Mouse (Mus musculus): ENCODE measurements at regions not wholly inside any gene's neighbourhood (a gene's known extent, or its start where the extent isn't known, plus 50 kb on each side); places are given as distances from the start of the nearest gene placed in this dataset.
A peak's percentile ranks its signal among the peaks of the same experiment; 100 is the strongest.
"Not testable (repeated sequence)": the region's sequence is repeated elsewhere in the genome, so short reads cannot be mapped to it uniquely, and the experiment has no call there.

DNA sequence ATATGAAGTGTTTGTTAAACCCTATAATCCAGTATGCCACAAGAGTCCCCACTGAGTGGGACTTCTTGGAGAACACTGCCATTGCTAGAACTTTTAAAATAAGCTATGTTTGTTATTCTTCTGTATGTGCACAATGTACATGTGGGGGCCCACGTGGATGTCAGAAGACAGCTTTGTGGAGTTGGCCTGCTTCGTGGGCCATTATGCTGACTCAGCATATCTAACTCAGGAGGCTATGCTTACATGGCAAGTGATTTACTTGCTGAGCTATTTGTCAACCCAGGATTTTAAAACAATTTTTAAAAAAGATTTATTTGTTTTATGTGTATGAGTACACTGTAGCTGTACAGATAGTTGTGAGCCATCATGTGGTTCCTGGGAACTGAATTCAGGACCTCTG is 207.6 kb upstream of the Steap1 start:
- no peak for DNase-seq

DNA sequence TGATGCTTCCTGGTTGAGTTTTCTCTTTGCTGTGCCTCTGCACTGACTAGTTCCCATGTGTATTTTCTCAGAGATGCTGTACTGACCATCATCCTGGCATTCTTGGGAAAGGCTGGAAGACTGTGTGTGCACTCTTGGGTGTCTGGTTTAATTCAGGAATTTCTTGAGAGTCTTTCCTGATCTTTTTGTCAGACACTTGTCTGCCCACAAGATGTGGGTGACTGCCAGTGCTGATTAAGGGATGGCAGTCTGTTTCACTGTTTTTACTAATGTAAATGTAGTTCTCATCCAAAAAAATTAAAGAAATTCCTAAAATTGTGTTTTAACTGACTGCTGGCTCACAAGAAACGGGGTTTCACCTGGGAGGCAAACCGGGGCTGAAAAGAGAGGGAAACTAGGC is 206.7 kb upstream of the Steap1 start:
- no peak for DNase-seq

DNA sequence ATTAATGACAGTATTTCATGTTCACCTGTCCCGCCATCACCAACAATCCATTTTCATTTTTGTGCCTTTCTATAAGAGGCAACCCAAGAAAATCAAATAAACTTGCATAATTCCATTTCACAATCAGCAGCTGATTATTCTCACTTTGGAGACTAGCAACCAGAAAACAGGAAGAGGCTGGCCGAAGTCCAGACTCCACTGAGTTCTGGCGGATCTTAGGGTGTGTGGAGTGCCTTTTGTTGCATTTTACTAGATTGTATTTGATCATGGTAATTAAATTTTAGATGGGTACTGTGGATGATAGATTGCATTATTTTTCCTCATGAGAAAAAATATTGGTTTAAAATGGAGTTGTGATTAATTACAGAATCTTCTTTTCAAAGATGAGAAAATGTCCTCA is 176.7 kb upstream of the Steap1 start:
- DNase-seq, result peak; percentile 57 to 67

DNA sequence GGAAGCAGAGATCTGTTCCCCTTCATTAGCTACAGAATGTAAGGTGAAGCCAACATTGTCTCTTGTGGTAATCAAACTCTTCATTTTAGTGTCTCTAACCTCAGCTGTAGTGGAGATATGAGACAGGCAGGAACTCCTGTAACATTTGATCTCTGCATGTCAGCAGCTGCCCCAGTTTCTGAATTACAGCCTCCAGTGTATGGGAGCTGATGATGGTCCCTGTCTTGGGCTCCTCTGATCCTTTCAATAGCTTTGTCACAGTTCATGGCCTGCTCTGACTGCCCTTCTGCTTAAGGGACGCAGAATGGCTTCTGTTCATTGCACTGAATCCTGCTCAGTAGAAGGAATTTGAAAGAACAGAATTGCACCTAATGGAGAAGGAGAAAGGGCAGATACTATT is 167.3 kb upstream of the Steap1 start:
- DNase-seq, result no peak

DNA sequence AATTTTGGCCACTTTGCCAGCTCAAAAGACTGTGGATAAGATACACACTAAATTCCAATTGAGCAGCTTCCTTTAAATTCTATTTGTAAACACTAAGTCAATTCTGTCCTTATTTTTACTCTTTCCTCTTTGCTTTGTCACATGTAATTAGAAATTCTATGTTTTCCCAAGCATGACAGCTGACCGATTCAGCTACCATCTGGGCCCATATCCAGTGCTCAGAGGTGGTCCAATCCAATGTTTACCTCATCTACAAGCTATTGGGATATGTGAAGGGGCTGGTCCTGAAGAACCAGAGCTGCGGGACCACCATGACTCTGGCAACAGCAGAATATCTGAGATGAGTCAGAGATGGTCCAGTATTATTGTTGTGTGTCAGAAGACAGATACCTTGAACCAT is 140.2 kb upstream of the Steap1 start:
- DNase-seq, result peak; percentile 22 to 23

DNA sequence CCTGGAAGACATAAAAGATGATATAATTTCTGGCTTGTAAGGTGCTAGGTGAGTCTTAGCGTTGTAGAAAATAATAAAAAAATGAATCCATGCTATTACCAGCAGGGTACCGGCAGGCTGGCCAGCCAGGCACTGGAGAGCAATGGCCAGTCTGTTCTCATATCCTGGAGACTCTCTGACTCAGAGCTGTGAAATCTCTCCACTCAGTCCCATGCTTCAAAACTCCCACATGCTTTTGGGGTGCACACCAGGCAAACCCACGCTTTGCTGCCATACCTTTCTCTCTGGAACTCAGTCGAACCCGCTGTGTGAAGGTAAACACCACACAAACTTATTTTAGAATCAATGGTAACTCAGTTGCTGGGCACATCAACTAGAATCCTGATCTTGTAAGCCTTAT is 124.3 kb upstream of the Steap1 start:
- DNase-seq, result no peak

DNA sequence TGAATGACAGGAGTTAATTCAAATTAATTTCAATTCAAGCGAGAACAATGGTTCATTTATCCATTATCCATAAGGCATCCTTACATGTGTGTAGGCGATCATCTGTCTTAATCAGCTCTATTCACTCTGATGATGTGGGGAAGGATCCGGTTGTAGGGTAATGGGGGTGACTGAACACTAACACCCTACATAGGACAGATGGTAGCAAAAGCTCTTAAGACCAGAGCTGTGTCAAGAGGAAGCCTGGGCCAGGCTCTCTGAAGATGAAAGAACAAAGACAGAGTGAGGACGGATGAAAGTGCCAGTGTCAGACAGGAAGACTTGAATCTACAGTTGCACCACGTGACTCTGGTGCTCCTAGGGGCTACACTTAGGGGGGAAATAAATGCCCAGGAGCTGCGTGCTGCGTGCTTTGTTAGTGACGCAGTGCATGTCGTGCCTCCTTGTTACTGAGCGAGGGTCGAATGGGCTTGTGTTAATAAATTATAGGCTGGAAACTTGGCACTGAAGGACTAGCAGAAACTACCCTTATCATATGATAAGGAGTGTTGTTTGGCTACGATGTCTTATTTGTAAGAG is 107.1 kb upstream of the Steap1 start:
- DNase-seq, result no peak

DNA sequence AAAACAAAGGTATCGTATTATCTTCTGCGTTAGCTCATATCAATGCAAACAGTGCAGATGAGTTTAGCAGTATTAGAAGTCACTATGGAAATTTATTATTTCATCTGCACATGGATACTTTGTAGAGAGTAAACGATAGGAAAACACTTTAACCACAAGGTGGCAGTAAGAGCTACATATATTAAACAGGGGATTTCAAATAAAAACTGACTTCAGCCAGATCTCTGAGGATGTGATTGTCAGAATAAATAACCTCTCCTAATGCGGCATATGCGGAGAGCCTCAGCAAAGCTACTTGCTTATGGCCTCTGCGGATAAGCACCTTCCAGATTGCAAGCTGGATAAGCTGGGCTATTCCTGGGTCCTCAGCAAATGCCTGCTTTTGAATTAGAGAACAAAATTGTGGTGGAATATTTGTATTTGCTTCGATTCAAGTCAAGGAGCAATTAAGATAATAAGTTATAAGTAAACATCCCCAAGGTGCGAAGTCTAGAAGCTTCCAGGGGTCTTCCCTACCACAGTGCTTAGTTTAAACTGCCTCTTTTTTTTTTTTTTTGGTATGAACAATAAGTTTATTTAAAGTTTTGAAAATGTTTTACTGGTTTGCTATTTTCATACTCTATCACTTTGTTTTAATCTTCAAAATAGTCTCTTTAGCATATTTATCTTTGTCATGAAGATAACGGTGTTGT is 96.8 kb upstream of the Steap1 start:
- peak; percentile 22 to 58 for DNase-seq

DNA sequence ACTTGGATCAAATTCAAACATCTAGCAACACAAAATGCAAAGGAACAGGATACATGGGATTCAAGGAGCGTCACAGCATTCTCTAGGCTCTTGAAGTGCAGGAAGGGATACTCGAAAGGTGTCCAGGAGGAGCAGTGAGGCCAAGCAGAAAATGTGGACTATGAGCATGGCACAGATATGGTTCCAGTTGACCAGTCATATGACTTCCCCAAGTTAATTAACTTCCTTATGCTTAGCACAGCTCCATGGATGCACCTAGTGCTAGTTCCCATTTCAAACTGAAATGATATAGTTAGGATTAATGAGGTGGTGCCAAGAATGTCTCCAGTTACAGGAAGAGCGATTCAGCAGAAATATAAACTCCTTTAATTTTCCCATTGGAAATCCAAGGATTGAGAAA is 95.2 kb upstream of the Steap1 start:
- DNase-seq, result no peak

DNA sequence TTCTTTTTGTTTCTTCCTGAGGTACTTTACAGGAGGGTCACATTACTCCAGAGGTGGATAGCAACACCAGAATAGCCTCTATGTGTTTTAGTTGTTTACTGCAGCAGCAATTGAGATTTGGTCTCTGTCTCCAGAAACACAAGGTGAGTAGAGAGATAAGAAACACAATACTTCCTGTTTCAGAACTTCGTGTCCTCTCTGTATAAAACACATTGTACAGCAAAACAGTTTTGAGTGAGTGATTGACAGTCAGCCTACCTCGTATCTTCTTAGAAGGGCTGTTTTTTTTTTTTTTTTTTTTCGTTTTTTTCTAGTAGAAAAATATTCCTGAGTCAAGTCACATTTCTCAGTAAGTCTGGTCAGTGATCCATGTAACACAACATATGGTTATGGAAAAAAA is 89.6 kb upstream of the Steap1 start:
- no peak for DNase-seq

DNA sequence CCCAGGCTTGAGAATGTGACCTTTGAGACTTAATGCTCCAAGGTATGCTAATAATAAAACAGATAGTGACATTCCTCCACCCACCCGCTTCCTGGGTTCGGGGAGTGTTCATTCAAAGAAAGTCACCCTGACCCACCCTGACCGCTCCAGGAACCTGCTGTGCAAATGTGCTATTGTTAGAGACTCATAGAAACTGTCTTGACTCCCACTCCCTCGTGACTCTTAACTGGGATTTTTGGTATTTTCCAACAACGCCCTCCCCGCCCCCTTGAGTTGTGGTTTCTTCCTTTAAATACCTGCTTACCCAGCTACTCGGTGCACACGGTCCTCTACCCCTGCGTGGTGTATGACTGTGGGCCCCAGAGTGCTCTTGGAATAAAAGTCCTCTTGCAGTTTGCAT is 73.5 kb upstream of the Steap1 start:
- DNase-seq, result not testable (repeated sequence)
